Mouse (Mus musculus) erythroblast, embryonic 14.5 days (primary cell): ENCODE measurements around the gene Hmg20b. TPM values are rescaled to one million over a fixed set of nuclear protein-coding genes. Genes with fewer than 3 reads are reported as not detected.

ENCODE experiments used
- H3K27me3 ChIP-seq: 2 replicates; pipeline ENCODE4 v1.6.1; 2012; ENCODE audit warnings: inconsistent platforms; ENCODE audit not compliant: control insufficient read depth
- H3K36me3 ChIP-seq: 2 replicates; pipeline ENCODE4 v1.6.1; 2012; ENCODE audit warnings: mild to moderate bottlenecking, inconsistent platforms; ENCODE audit not compliant: control insufficient read depth
- H3K4me1 ChIP-seq: 2 replicates; pipeline ENCODE4 v1.6.1; 2012; ENCODE audit warnings: inconsistent platforms; ENCODE audit not compliant: control insufficient read depth
- H3K4me3 ChIP-seq: replicated peaks from 2 replicates; pipeline ENCODE3; 2012; ENCODE audit warnings: moderate library complexity, mild to moderate bottlenecking, inconsistent platforms
- H3K9me3 ChIP-seq: 2 replicates; pipeline ENCODE4 v1.6.1; 2012; ENCODE audit warnings: low read length, inconsistent platforms, mixed read lengths; ENCODE audit not compliant: control insufficient read depth
- GATA1 ChIP-seq: IDR thresholded peaks from 2 replicates; pipeline ENCODE4 v1.6.1; 2012; ENCODE audit warnings: low read length, inconsistent platforms, mixed read lengths
- TAL1 ChIP-seq: IDR thresholded peaks from 3 replicates; pipeline ENCODE4 v1.6.1; 2012; ENCODE audit warnings: low read length, inconsistent platforms, mixed read lengths
- polyA plus RNA-seq: library from polyadenylated mRNA; stranded (reverse); fragments of >175 nt; gene quantifications from 2 replicates; pipeline ENCODE4 v1.2.3, GENCODE M21; 2012

Hmg20b gene
- polyA plus RNA-seq, 1 experiment, result 52.7 TPM

DNA sequence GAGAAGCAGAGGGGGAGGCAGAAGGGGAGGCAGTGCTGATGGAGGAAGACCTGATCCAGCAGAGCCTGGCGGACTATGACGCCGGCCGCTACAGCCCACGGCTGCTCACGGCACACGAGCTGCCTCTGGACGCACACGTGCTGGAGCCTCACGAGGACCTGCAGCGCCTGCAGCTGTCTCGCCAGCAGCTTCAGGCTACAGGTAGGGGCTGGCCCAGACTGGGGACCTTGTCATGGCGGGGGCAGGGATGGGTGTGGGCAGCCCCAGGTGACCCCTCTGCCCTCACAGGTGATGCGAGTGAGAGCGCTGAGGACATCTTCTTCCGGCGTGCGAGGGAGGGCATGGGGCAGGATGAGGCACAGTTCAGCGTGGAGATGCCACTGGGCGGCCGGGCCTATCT lies 25.1 kb downstream of the Hmg20b start:
- H3K27me3 ChIP-seq, result no peaks in the 10 kb centered on the region; the same call in 1 of the 2 replicates
- H3K9me3 ChIP-seq, result no peaks in the 10 kb centered on the region
- TF ChIP-seq GATA1 (no peak), TAL1 (no peak)
- no peak overlapping the region for H3K4me3 ChIP-seq
- peaks cover 57% of the 10 kb centered on the region for H3K4me1 ChIP-seq
- H3K36me3 ChIP-seq, result peaks cover 77% of the 10 kb centered on the region

DNA sequence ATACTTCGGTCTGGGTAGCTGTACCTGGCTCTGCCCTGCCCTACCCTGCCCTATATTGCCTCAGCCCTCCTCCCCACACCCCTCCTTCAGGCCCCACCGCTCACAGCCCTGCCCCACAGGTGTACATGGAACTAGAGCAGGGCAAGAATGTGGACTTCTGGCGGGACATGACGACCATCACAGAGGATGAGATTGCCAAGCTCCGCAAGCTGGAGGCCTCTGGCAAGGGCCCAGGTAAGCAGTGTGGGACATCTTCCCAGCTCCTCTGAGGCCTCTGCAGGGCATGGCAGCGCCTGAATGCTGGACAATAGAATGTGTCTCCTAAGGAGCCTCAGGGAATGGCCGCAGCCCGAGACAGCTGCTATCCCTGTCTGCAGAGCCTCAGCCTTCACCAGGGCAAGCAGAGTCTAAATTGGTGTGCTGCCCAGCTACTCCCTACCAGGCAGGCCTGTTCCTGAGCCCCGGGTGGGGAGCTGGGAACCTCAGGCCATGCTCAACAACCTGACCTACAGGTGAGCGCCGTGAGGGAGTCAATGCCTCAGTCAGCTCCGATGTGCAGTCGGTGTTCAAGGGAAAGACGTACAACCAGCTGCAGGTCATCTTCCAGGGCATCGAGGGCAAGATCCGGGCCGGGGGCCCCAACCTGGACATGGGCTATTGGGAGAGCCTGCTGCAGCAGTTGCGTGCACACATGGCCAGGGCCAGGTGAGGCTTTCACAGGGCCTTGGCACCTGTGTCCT lies 26.3 kb downstream of the Hmg20b start:
- Histone ChIP-seq H3K9me3 (no peaks in the 10 kb centered on the region), H3K27me3 (no peaks in the 10 kb centered on the region), H3K4me3 (no peak overlapping the region), H3K4me1 (peaks cover 62% of the 10 kb centered on the region), H3K36me3 (peaks cover 72% of the 10 kb centered on the region)
- TF ChIP-seq TAL1 (no peak), GATA1 (no peak)

DNA sequence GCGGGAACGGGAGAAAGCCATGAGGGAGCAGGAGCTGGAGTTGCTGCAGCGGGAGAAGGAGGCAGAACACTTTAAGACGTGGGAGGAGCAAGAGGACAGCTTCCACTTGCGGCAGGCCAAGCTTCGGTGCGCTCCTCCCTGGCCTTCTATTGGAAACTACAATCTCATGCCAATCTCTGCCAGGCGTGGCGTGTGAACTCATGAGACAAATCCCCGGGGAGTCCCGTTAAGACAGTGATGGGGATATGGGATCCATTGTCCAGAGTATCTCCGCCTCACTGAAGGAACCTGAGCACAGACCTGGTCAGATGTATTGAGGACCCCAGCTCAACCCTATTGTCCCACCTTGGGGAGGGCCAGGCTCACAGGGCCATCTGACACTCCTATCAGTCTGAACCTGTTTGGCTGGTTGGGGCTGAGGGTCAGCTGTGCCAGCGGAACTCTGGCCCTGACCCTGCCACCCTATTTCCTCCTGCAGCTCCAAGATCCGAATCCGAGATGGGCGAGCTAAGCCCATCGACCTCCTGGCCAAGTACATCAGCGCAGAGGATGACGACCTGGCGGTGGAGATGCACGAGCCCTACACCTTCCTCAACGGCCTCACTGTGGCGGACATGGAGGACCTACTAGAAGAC lies 27.0 kb downstream of the Hmg20b start:
- no peaks in the 10 kb centered on the region for H3K27me3 ChIP-seq
- H3K4me1 ChIP-seq, result peaks cover 62% of the 10 kb centered on the region
- H3K36me3 ChIP-seq, result peaks cover 72% of the 10 kb centered on the region
- H3K9me3 ChIP-seq, result no peaks in the 10 kb centered on the region
- peak overlapping the region; percentile 86 for H3K4me3 ChIP-seq
- no peak for TF ChIP-seq TAL1
- no peak for TF ChIP-seq GATA1

DNA sequence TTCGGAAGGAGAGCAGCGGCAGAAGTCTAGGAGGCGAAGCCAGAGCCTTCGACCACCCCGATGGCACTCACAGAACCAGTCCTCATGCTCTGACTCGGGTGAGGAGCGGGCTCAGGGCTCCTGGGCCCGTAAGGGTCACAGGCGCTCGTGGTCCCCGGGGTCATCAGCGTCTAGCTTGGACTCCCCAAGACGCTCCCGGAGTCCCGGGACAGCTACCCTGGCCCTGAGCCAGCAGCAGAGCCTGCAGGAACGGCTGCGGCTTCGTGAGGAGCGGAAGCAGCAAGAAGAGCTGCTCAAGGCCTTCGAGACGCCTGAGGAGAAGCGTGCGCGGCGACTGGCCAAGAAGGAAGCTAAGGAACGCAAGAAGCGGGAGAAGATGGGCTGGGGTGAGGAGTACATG lies 27.8 kb downstream of the Hmg20b start:
- H3K36me3 ChIP-seq, result peaks cover 73% of the 10 kb centered on the region
- H3K27me3 ChIP-seq, result no peaks in the 10 kb centered on the region
- peaks cover 63% of the 10 kb centered on the region for H3K4me1 ChIP-seq
- no peaks in the 10 kb centered on the region for H3K9me3 ChIP-seq
- peak overlapping the region; percentile 86 for H3K4me3 ChIP-seq
- TF ChIP-seq GATA1 (no peak), TAL1 (no peak)

DNA sequence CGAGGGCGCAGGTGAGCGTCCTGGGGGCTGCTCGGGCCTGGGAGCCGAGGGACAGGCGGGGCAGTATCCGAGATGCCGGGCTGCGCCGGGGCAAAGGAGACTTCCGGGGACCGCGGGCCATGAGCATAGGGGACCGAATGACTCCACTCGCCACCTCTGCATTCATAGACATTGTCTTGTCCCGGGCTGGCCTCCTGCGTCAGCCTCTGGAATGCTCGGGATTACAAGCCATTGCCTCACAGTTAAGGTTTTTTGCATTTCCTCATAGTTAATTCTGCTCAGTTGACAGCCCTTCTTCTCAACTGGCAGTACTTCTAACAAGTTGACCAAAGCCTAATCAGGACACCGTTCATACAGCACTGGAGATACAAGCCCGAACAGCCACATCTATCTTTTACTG lies 28.8 kb downstream of the Hmg20b start:
- TF ChIP-seq GATA1 (no peak), TAL1 (no peak)
- H3K4me3 ChIP-seq, result peak overlapping the region; percentile 86
- H3K36me3 ChIP-seq, result peaks cover 68% of the 10 kb centered on the region
- peaks cover 67% of the 10 kb centered on the region for H3K4me1 ChIP-seq
- no peaks in the 10 kb centered on the region for H3K9me3 ChIP-seq
- no peaks in the 10 kb centered on the region for H3K27me3 ChIP-seq

DNA sequence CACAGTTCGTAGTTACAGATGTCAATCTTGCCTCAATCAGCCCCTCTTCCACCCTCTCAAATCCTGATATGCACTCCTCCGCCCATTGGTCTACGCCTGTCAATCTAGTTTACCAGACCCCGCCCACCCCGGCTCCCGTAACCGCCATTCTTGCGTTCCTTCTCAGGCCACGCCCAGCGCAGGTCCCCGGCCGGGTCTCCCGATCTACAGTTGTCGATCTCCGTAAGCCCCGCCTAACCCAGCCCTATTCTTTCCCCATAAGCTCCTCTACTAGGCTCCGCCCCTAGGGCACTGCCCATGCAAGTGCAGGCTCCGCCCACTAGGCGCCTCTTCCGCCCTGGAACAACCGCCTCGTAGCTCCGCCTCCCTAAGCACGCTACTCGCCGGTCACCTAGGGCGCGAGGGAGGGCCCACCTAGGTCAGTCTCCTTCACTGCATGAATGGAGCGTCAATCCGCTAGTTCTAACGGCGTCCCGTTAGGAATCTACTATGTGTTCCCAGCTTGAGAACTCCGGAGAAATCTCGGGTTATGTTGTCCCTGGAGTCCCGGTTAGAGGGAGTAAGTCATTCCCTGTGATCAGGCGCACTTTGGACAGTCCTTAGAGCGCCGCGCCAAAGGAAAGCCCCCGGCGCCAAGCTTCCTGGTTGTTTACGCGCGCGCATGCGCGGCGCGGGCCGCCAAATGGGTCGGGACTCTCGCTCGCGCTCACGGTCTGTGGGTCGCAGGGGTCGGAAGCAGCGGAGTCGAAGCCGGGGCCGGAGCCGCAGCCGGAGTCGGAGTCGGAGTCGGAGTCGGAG lies 29.5 kb downstream of the Hmg20b start, which contains the start of gene Cactin:
TSS of gene Cactin (plus strand) at position 554 of the 798 bp plus-strand sequence.
- H3K27me3 ChIP-seq, result no peaks in the 10 kb centered on the region
- peaks cover 68% of the 10 kb centered on the region for H3K36me3 ChIP-seq
- H3K4me3 ChIP-seq, result peak within 1 kb of the TSS; percentile 86
- peak; percentile 43 for TF ChIP-seq GATA1
- no peak for TF ChIP-seq TAL1
- H3K4me1 ChIP-seq, result peaks cover 74% of the 10 kb centered on the region
- no peaks in the 10 kb centered on the region for H3K9me3 ChIP-seq

DNA sequence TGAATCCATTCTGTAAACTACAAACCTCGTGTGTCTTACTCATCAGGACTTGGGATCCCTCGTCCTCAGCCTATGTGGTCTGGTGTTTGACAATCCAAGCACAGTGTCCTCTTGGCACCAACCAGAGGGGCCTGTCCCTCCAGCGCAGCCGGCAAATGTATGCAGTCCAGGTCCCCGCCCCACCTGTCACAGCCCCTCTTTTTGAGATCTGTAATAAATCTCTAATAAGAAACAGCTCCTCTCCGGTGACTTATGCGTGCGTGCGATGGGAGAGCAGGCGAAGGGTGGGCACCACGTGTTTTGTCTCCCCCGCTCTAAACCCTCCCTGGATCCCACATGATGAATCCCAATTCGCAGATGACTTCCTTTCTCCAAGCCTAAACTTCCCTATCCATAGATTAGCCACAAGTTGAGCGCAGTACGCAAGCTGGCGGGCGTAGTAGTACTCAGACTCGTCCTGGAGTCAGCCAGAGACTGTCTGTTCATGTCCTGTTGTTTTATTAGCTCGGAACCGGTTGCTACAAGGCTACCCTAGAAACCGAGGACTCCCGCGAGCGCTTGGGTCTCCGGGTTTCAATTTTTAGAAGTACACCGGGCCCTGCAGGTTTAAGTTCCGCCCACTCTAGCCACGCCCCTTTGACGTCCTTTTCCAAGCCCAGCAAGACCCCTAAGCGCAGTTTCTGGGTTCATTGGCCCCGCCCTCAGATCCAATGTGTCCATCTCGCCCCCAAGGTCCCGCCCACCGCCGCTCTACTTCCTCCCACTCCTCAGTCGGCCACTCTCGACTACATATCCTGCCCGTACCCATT lies 30.3 kb downstream of the Hmg20b start:
- Histone ChIP-seq H3K27me3 (no peaks in the 10 kb centered on the region), H3K4me1 (peaks cover 74% of the 10 kb centered on the region), H3K4me3 (peak overlapping the region; percentile 86), H3K36me3 (peaks cover 68% of the 10 kb centered on the region), H3K9me3 (no peaks in the 10 kb centered on the region)
- TF ChIP-seq GATA1 (no peak), TAL1 (no peak)

DNA sequence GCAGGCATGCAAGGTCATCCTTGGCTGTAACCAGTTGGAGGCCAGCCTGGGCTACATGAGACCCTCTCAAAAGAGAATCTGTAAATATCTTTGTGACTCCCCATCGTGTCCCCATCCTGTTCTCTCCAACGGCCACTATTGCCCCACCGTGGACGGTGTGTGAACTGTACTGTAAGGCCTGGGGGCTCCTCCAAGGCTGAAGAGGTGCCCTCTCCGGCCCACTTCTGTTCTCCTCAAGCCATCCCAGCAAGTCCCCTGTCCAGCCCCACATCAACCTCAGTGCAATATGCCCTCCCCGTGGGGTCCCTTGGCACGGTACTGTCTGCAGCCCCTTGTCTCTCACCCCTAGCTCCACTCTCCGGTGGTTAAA lies 31.0 kb downstream of the Hmg20b start:
- Histone ChIP-seq H3K4me1 (peaks cover 76% of the 10 kb centered on the region), H3K4me3 (peak overlapping the region; percentile 86), H3K9me3 (no peaks in the 10 kb centered on the region), H3K27me3 (no peaks in the 10 kb centered on the region), H3K36me3 (peaks cover 68% of the 10 kb centered on the region)
- no peak for TF ChIP-seq GATA1
- TF ChIP-seq TAL1, result no peak
